Mouse (Mus musculus) brain, embryonic 14.5 days (tissue): ENCODE measurements around the gene Rnf220.

Experiments used
- CTCF ChIP-seq: fragments of 200-500 bp; IDR thresholded peaks from 2 replicates; pipeline ENCODE4 v1.5.1; 2012; ENCODE audit warnings: inconsistent platforms, mild to moderate bottlenecking, moderate library complexity, borderline replicate concordance; ENCODE audit not compliant: insufficient read depth, insufficient read length; ENCODE audit errors: extremely low read depth
- POLR2A ChIP-seq: fragments of 200-500 bp; IDR thresholded peaks from 2 replicates; pipeline ENCODE4 v1.6.1; 2012; ENCODE audit warnings: mild to moderate bottlenecking, inconsistent platforms, borderline replicate concordance; ENCODE audit not compliant: poor library complexity, insufficient read depth, insufficient read length, severe bottlenecking; ENCODE audit errors: extremely low read depth

- TF ChIP-seq POLR2A (no peak), CTCF (no peak)
Observed at GRCm38 (mm10) chr4:117438919-117439318, 57.9 kb downstream of the Rnf220 start.
